In genomic region chr6:55338934-55339825, GRCm38 (mm10) we compare ENCODE assay signal across 1 mouse cellular context.
TF ChIP-seq lines count a peak whose summit lies in the region.

No protein-coding gene starts in this region.

TF ChIP-seq in MEL, 35 proteins besides CTCF, POLR2A, EP300 and RAD21 (continued from another document):
- TF ChIP-seq TCF12 (IDR thresholded peaks at IDR 0.05; ENCODE audit: low read depth, low read length): peak; percentile 75
- peak; percentile 61 for TF ChIP-seq TAL1 (IDR thresholded peaks at IDR 0.05; ENCODE audit: low read length)
- no peak for TF ChIP-seq MAFK (IDR thresholded peaks at IDR 0.05; ENCODE audit: borderline replicate concordance, low read depth, low read length)
- TF ChIP-seq ETS1 (IDR thresholded peaks at IDR 0.05; ENCODE audit: low read depth, low read length): peak; percentile 56
